Mouse (Mus musculus): Measurements from ENCODE around the gene Zbtb8os.

- TF ChIP-seq CTCF (IDR thresholded peaks at IDR 0.05; ENCODE audit: control insufficient read depth, insufficient read depth, insufficient replicate concordance, low read depth, low read length) (no peak), POLR2A (IDR thresholded peaks at IDR 0.05; ENCODE audit: control insufficient read depth, low read depth, low read length) (no peak)
These were observed 31.7 kb upstream of the Zbtb8os start for GRCm38 (mm10) chr4:129303816-129304215.
